Mouse (Mus musculus) neural tube, embryonic 14.5 days (tissue): Measurements from ENCODE around the gene Cryzl1. TPM values are rescaled to one million over a fixed set of nuclear protein-coding genes. Genes with fewer than 3 reads are reported as not detected.
A peak's percentile ranks its signal among the peaks of the same experiment; 100 is the strongest.

Experiments
- ATAC-seq: fragments of 200-750 bp; cut with Nextera tagmentation; 2 replicates; pipeline ENCODE4 v1.8.0; 2017; ENCODE audit warnings: low read depth, mild to moderate bottlenecking, moderate TSS enrichment, moderate library complexity
- H3K27ac ChIP-seq: fragments of 300-500 bp; sonication (generic); 2 replicates; pipeline ENCODE4 v1.5.1; 2014; ENCODE audit warnings: low read depth, mild to moderate bottlenecking, control low read depth, low read length, moderate library complexity, mixed read lengths
- H3K27me3 ChIP-seq: fragments of 300-500 bp; sonication (generic); 2 replicates; pipeline ENCODE4 v1.6.1; 2014; ENCODE audit warnings: low read length; ENCODE audit not compliant: control insufficient read depth, insufficient read depth
- H3K36me3 ChIP-seq: fragments of 300-500 bp; sonication (generic); 2 replicates; pipeline ENCODE4 v1.6.1; 2014; ENCODE audit warnings: low read length, mixed read lengths; ENCODE audit not compliant: control insufficient read depth, insufficient read depth
- H3K4me1 ChIP-seq: fragments of 300-500 bp; sonication (generic); 2 replicates; pipeline ENCODE4 v1.6.1; 2014; ENCODE audit warnings: low read length; ENCODE audit not compliant: control insufficient read depth, insufficient read depth
- H3K4me2 ChIP-seq: fragments of 300-500 bp; sonication (generic); 2 replicates; pipeline ENCODE4 v1.6.1; 2014; ENCODE audit warnings: mild to moderate bottlenecking, low read depth, low read length, control low read depth
- H3K4me3 ChIP-seq: fragments of 300-500 bp; sonication (generic); 2 replicates; pipeline ENCODE4 v1.5.1; 2014; ENCODE audit warnings: low read depth, low read length, control low read depth, mixed read lengths
- H3K9ac ChIP-seq: fragments of 300-500 bp; sonication (generic); replicated peaks from 2 replicates; pipeline ENCODE4 v1.6.1; 2014; ENCODE audit warnings: low read depth, mild to moderate bottlenecking, control low read depth, low read length, mixed read lengths
- H3K9me3 ChIP-seq: fragments of 300-500 bp; sonication (generic); 2 replicates; pipeline ENCODE4 v1.6.1; 2016; ENCODE audit warnings: low read length; ENCODE audit not compliant: control insufficient read depth
- WGBS: fragments of 180-500 bp; shearing (Covaris S2); extraction: QIAGEN DNeasy Blood & Tissue Kit; methylation state at CpG from one replicate; pipeline ENCODE4 v1.1.7; 2014; 5-methylcytosine and 5-hydroxymethylcytosine counted together
- polyA plus RNA-seq: library from polyadenylated mRNA; unstranded; fragments of >200 nt; fragmentation: Nextera tagmentation; extraction: Ambion mirVana; gene quantifications from 2 replicates; pipeline ENCODE4 v1.2.1, GENCODE M21; 2014

The Cryzl1 gene
- polyA plus RNA-seq, 1 experiment from 2014 or later = 118 TPM

- no peaks in the 10 kb centered on the region for H3K27me3 ChIP-seq
- H3K4me3 ChIP-seq = no peak overlapping the region
- ATAC-seq = no peak
- H3K27ac ChIP-seq = no peak overlapping the region
- no peak overlapping the region for H3K4me2 ChIP-seq
- 95% methylated on average over 6 of the region's 6 CpGs for WGBS
- peaks cover 14% of the 10 kb centered on the region for H3K4me1 ChIP-seq
- no peaks in the 10 kb centered on the region for H3K36me3 ChIP-seq
- H3K9ac ChIP-seq = no peak overlapping the region
- H3K9me3 ChIP-seq = no peaks in the 10 kb centered on the region
Measured at GRCm38 (mm10) chr16:91747567-91747966, 18.8 kb upstream of the Cryzl1 start.

GRCm38 (mm10) chr16:91746101-91746950 is 17.6 kb upstream of the Cryzl1 start:
- no peak overlapping the region for H3K9ac ChIP-seq
- H3K9me3 ChIP-seq = no peaks in the 10 kb centered on the region
- H3K4me1 ChIP-seq = peaks cover 14% of the 10 kb centered on the region
- H3K4me3 ChIP-seq = no peak overlapping the region
- H3K36me3 ChIP-seq = no peaks in the 10 kb centered on the region
- H3K27me3 ChIP-seq = no peaks in the 10 kb centered on the region
- no peak overlapping the region for H3K4me2 ChIP-seq
- H3K27ac ChIP-seq = no peak overlapping the region
- 51% methylated on average over 14 of the region's 14 CpGs for WGBS
- peak; percentile 60; the same call in 1 of the 2 replicates for ATAC-seq

GRCm38 (mm10) chr16:91743055-91743454 is 14.3 kb upstream of the Cryzl1 start:
- H3K4me1 ChIP-seq = peaks cover 19% of the 10 kb centered on the region
- WGBS = 83% methylated on average over 7 of the region's 7 CpGs
- ATAC-seq = no peak
- no peak overlapping the region for H3K9ac ChIP-seq
- no peaks in the 10 kb centered on the region for H3K36me3 ChIP-seq
- no peaks in the 10 kb centered on the region for H3K9me3 ChIP-seq
- no peak overlapping the region for H3K4me2 ChIP-seq
- H3K4me3 ChIP-seq = no peak overlapping the region
- no peak overlapping the region for H3K27ac ChIP-seq
- no peaks in the 10 kb centered on the region for H3K27me3 ChIP-seq

- Histone ChIP-seq H3K27ac (0 out of 2 replicates have a peak overlapping the region, but pooled peaks have one; percentile 22), H3K9ac (no peak overlapping the region), H3K36me3 (no peaks in the 10 kb centered on the region), H3K9me3 (no peaks in the 10 kb centered on the region), H3K4me2 (no peak overlapping the region), H3K4me3 (no peak overlapping the region), H3K4me1 (peaks cover 24% of the 10 kb centered on the region), H3K27me3 (no peaks in the 10 kb centered on the region)
- no peak for ATAC-seq
- WGBS = 58% methylated on average over 7 of the region's 7 CpGs
Measured at GRCm38 (mm10) chr16:91740918-91741255, 12.1 kb upstream of the Cryzl1 start.

- no peak overlapping the region for H3K9ac ChIP-seq
- no peak for ATAC-seq
- no peaks in the 10 kb centered on the region for H3K36me3 ChIP-seq
- no peak overlapping the region for H3K4me2 ChIP-seq
- no peaks in the 10 kb centered on the region for H3K27me3 ChIP-seq
- no peaks in the 10 kb centered on the region for H3K9me3 ChIP-seq
- H3K4me3 ChIP-seq = no peak overlapping the region
- WGBS = 66% methylated on average over 8 of the region's 8 CpGs
- H3K27ac ChIP-seq = 0 out of 2 replicates have a peak overlapping the region, but pooled peaks have one; percentile 22
- H3K4me1 ChIP-seq = peaks cover 27% of the 10 kb centered on the region
Measured at GRCm38 (mm10) chr16:91740184-91740917, 11.6 kb upstream of the Cryzl1 start.

GRCm38 (mm10) chr16:91738505-91738904 is 9.7 kb upstream of the Cryzl1 start:
- WGBS = 88% methylated on average over 6 of the region's 6 CpGs
- H3K27me3 ChIP-seq = no peaks in the 10 kb centered on the region
- no peaks in the 10 kb centered on the region for H3K36me3 ChIP-seq
- H3K4me2 ChIP-seq = no peak overlapping the region
- no peak overlapping the region for H3K27ac ChIP-seq
- H3K4me3 ChIP-seq = no peak overlapping the region
- no peaks in the 10 kb centered on the region for H3K9me3 ChIP-seq
- no peak for ATAC-seq
- peaks cover 29% of the 10 kb centered on the region for H3K4me1 ChIP-seq
- H3K9ac ChIP-seq = no peak overlapping the region

- H3K4me1 ChIP-seq = peaks cover 42% of the 10 kb centered on the region
- 78% methylated on average over 7 of the region's 7 CpGs for WGBS
Measured at GRCm38 (mm10) chr16:91736046-91736816, 7.5 kb upstream of the Cryzl1 start.

GRCm38 (mm10) chr16:91734771-91735170 is 6.0 kb upstream of the Cryzl1 start:
- H3K36me3 ChIP-seq = no peaks in the 10 kb centered on the region
- no peak overlapping the region for H3K9ac ChIP-seq
- WGBS = 50% methylated on average over 5 of the region's 5 CpGs
- H3K27ac ChIP-seq = no peak overlapping the region
- H3K4me2 ChIP-seq = no peak overlapping the region
- H3K27me3 ChIP-seq = no peaks in the 10 kb centered on the region
- ATAC-seq = no peak
- H3K9me3 ChIP-seq = no peaks in the 10 kb centered on the region
- peaks cover 40% of the 10 kb centered on the region for H3K4me1 ChIP-seq
- no peak overlapping the region for H3K4me3 ChIP-seq

More at GRCm38 (mm10) chr16:91736046-91736816, 7.5 kb upstream of the Cryzl1 start:
- H3K9me3 ChIP-seq = no peaks in the 10 kb centered on the region
- no peak for ATAC-seq
- no peak overlapping the region for H3K27ac ChIP-seq
- no peaks in the 10 kb centered on the region for H3K27me3 ChIP-seq
- H3K4me3 ChIP-seq = no peak overlapping the region
- H3K4me2 ChIP-seq = no peak overlapping the region
- H3K36me3 ChIP-seq = no peaks in the 10 kb centered on the region
- no peak overlapping the region for H3K9ac ChIP-seq
